Mouse (Mus musculus): ENCODE results near the gene Cep112. TPM values are rescaled to one million over a fixed set of nuclear protein-coding genes. Genes with fewer than 3 reads are reported as not detected.

Gene Cep112
- polyA plus RNA-seq, 1 experiment = 0.97 TPM

DNA sequence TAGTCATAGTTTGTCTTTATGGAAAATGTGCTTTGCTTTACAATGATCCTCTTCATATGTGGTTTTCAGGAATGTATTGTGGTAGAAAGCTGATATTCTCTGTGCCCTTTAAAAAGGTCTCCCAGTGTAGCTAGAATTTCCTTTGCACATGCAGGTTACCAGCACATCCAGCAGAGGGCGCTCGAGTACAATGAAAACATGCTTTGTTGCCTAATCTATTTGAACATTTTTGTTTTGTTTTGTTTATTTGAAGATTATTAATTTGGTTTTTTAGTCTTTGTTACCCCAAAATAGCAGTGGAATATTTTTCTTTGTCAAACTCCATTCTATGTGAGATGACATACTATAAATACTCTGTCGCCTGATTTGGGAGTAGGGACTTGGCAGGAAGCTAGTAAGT is 24.8 kb downstream of the Cep112 start:
- Histone ChIP-seq H3ac (ENCODE audit: control insufficient read depth, insufficient read length, low read depth) (no peak overlapping the region), H3K79me3 (ENCODE audit: low read depth) (no peaks in the 10 kb centered on the region), H3K4me3 (ENCODE audit: insufficient read depth, poor library complexity, severe bottlenecking) (no peak overlapping the region), H3K36me3 (ENCODE audit: control insufficient read depth, insufficient read depth) (no peaks in the 10 kb centered on the region), H3K27me3 (ENCODE audit: control insufficient read depth, insufficient read depth, insufficient read length) (no peaks in the 10 kb centered on the region), H3K79me2 (ENCODE audit: control insufficient read depth, insufficient read depth) (no peaks in the 10 kb centered on the region)
- TF ChIP-seq CEBPB (IDR thresholded peaks at IDR 0.05; ENCODE audit: low read depth) = peak; percentile 52
- no peak for TF ChIP-seq USF1 (IDR thresholded peaks at IDR 0.05; ENCODE audit: low read depth)
- TF ChIP-seq MYOD1 (IDR thresholded peaks at IDR 0.05; ENCODE audit: control insufficient read depth, insufficient read length, low read depth) = no peak
- TF ChIP-seq MYOG (IDR thresholded peaks at IDR 0.05; ENCODE audit: control insufficient read depth, extremely low read depth, insufficient read length) = no peak

DNA sequence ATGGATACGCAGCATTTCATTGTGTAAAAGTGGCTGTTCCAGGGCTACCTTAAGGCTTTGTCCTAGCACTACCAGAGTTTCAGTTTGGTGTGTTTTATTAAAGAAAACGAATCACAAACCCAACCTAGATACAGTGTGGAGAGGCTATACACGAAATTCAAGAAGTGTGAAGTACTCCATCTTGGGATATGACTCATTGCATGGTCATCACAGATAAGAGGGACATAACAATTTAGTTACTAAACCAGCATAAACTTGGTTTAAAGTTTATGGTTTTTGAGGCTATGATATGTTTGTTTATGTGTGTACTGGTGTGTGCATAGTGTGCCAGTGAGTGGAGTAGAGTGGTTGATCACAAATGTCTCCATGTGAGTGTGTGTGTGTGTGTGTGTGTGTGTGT is 34.6 kb downstream of the Cep112 start:
- H3K79me3 ChIP-seq (ENCODE audit: low read depth) = no peaks in the 10 kb centered on the region
- no peak overlapping the region for H3K4me3 ChIP-seq (ENCODE audit: insufficient read depth, poor library complexity, severe bottlenecking)
- no peaks in the 10 kb centered on the region for H3K36me3 ChIP-seq (ENCODE audit: control insufficient read depth, insufficient read depth)
- H3K27me3 ChIP-seq (ENCODE audit: control insufficient read depth, insufficient read depth, insufficient read length) = no peaks in the 10 kb centered on the region
- no peak for TF ChIP-seq MYOG (IDR thresholded peaks at IDR 0.05; ENCODE audit: control insufficient read depth, extremely low read depth, insufficient read length)
- TF ChIP-seq CTCF (IDR thresholded peaks at IDR 0.05; ENCODE audit: control insufficient read depth, insufficient read depth, insufficient read length) = no peak
- TF ChIP-seq USF1 (IDR thresholded peaks at IDR 0.05; ENCODE audit: low read depth) = no peak
- TF ChIP-seq CEBPB (IDR thresholded peaks at IDR 0.05; ENCODE audit: low read depth) = no peak
- TF ChIP-seq FOSL1 (IDR thresholded peaks at IDR 0.05; ENCODE audit: insufficient read depth, low read length, poor library complexity, severe bottlenecking) = no peak
- no peak for TF ChIP-seq MAX (IDR thresholded peaks at IDR 0.05)
- TF ChIP-seq MYOD1 (IDR thresholded peaks at IDR 0.05; ENCODE audit: control insufficient read depth, insufficient read length, low read depth) = no peak
- no peaks in the 10 kb centered on the region for H3K79me2 ChIP-seq (ENCODE audit: control insufficient read depth, insufficient read depth)
- no peak overlapping the region for H3ac ChIP-seq (ENCODE audit: control insufficient read depth, insufficient read length, low read depth)

DNA sequence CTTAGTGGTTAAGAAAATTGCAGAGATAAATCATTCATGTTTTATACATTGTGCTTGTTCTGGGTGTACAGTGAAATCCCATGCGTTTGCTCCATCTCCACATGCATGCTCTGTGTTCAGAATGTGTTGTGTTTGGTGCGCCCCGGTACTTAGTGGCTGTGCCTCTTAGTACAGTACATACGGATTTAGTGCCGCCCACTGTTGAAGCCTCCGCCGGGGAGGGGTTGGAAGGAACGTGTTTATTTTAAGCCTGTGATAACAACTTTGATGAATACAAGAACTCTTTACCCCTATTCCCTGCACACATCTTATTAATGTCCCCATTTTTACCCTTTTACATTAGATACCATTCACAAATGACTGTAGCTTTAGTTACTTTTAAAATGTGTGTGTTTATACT is 39.1 kb downstream of the Cep112 start:
- H3K27me3 ChIP-seq (ENCODE audit: control insufficient read depth, insufficient read depth, insufficient read length) = no peaks in the 10 kb centered on the region
- H3ac ChIP-seq (ENCODE audit: control insufficient read depth, insufficient read length, low read depth) = no peak overlapping the region
- no peak for TF ChIP-seq CTCF (IDR thresholded peaks at IDR 0.05; ENCODE audit: control insufficient read depth, insufficient read depth, insufficient read length)
- no peak for TF ChIP-seq FOSL1 (IDR thresholded peaks at IDR 0.05; ENCODE audit: insufficient read depth, low read length, poor library complexity, severe bottlenecking)
- no peak for TF ChIP-seq MYOD1 (IDR thresholded peaks at IDR 0.05; ENCODE audit: control insufficient read depth, insufficient read length, low read depth)
- no peak for TF ChIP-seq CEBPB (IDR thresholded peaks at IDR 0.05; ENCODE audit: low read depth)
- no peak for TF ChIP-seq USF1 (IDR thresholded peaks at IDR 0.05; ENCODE audit: low read depth)
- TF ChIP-seq MYOG (IDR thresholded peaks at IDR 0.05; ENCODE audit: control insufficient read depth, extremely low read depth, insufficient read length) = no peak
- no peak for TF ChIP-seq MAX (IDR thresholded peaks at IDR 0.05)
- H3K36me3 ChIP-seq (ENCODE audit: control insufficient read depth, insufficient read depth) = no peaks in the 10 kb centered on the region
- no peaks in the 10 kb centered on the region for H3K79me3 ChIP-seq (ENCODE audit: low read depth)
- H3K79me2 ChIP-seq (ENCODE audit: control insufficient read depth, insufficient read depth) = no peaks in the 10 kb centered on the region
- no peak overlapping the region for H3K4me3 ChIP-seq (ENCODE audit: insufficient read depth, poor library complexity, severe bottlenecking)

DNA sequence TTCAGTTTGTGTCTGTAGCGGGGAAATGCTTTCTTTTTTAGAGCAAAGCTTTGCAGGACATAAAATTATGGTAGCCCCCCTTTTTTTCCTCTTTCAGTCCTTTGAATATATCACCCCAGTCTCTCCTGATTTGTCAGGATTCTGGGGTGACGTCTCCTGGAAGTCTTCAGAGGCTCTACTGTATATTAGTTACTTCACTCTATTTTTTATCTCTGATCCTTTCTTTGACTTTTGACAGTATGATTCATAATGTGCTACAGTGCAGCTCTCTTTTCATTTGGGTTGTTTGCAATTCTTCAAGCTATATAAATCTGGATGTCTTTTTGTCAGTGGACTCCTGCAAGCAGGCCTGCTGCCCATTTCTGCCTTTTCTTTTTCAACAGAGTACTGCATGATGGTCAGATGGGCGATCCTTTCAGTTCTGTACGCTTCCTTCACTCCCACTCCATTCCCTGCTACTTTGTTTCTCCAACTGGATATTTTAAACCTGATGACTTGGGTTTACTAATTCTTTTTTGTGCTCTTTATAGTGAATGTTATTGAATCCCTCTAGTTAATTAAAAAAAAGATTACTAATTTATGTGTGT is 39.8 kb downstream of the Cep112 start:
- Histone ChIP-seq H3K79me2 (ENCODE audit: control insufficient read depth, insufficient read depth) (no peaks in the 10 kb centered on the region), H3K79me3 (ENCODE audit: low read depth) (no peaks in the 10 kb centered on the region), H3ac (ENCODE audit: control insufficient read depth, insufficient read length, low read depth) (no peak overlapping the region), H3K36me3 (ENCODE audit: control insufficient read depth, insufficient read depth) (no peaks in the 10 kb centered on the region), H3K27me3 (ENCODE audit: control insufficient read depth, insufficient read depth, insufficient read length) (no peaks in the 10 kb centered on the region), H3K4me3 (ENCODE audit: insufficient read depth, poor library complexity, severe bottlenecking) (no peak overlapping the region)
- no peak for TF ChIP-seq MYOD1 (IDR thresholded peaks at IDR 0.05; ENCODE audit: control insufficient read depth, insufficient read length, low read depth)
- TF ChIP-seq FOSL1 (IDR thresholded peaks at IDR 0.05; ENCODE audit: insufficient read depth, low read length, poor library complexity, severe bottlenecking) = no peak

DNA sequence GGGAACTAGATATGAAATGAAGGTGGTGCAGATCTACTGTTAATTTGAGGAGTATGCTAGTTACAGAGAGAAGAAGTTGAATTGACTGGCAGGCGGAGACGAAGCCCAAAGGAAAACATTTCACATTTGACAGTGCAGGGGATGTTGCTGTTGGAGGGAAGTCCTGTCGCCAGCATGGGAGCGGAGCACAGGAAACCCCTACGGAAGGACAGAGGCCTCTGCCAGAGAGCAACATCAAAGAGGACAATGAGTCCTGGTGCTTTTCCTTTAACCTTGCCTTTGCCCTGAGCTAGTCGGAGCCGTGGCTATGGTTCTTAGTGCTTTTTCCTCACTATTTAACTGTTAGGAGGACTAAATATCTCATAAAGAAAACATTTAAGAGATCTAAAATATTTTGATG is 50.7 kb downstream of the Cep112 start:
- H3K27me3 ChIP-seq (ENCODE audit: control insufficient read depth, insufficient read depth, insufficient read length) = no peaks in the 10 kb centered on the region
- no peaks in the 10 kb centered on the region for H3K79me2 ChIP-seq (ENCODE audit: control insufficient read depth, insufficient read depth)
- H3K4me3 ChIP-seq (ENCODE audit: insufficient read depth, poor library complexity, severe bottlenecking) = no peak overlapping the region
- no peaks in the 10 kb centered on the region for H3K79me3 ChIP-seq (ENCODE audit: low read depth)
- no peaks in the 10 kb centered on the region for H3K36me3 ChIP-seq (ENCODE audit: control insufficient read depth, insufficient read depth)
- TF ChIP-seq CTCF (IDR thresholded peaks at IDR 0.05; ENCODE audit: control insufficient read depth, insufficient read depth, insufficient read length) (no peak), CEBPB (IDR thresholded peaks at IDR 0.05; ENCODE audit: low read depth) (no peak), MAX (IDR thresholded peaks at IDR 0.05) (no peak), USF1 (IDR thresholded peaks at IDR 0.05; ENCODE audit: low read depth) (no peak), FOSL1 (IDR thresholded peaks at IDR 0.05; ENCODE audit: insufficient read depth, low read length, poor library complexity, severe bottlenecking) (no peak), MYOD1 (IDR thresholded peaks at IDR 0.05; ENCODE audit: control insufficient read depth, insufficient read length, low read depth) (no peak), MYOG (IDR thresholded peaks at IDR 0.05; ENCODE audit: control insufficient read depth, extremely low read depth, insufficient read length) (no peak)
- H3ac ChIP-seq (ENCODE audit: control insufficient read depth, insufficient read length, low read depth) = no peak overlapping the region

DNA sequence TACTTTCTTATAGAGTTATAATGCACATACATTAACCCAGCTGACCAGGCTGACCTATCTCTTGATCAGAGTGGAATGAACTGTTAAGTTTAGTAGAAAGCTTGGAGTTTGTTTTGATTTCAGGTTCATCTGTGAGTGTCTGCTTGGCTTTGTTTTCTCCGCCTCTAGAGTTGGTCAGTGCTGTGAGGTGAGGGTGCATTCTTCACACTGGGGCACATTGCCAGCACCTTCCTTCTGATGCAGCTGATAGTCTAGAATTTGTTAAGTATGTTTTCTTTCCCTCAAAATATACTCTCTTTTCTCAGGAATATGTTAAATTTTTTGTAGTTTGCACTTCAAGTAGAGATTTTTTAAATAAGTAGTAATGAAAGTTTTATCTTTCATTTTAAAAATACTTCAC is 51.2 kb downstream of the Cep112 start:
- Histone ChIP-seq H3ac (ENCODE audit: control insufficient read depth, insufficient read length, low read depth) (no peak overlapping the region), H3K79me3 (ENCODE audit: low read depth) (no peaks in the 10 kb centered on the region), H3K36me3 (ENCODE audit: control insufficient read depth, insufficient read depth) (no peaks in the 10 kb centered on the region), H3K27me3 (ENCODE audit: control insufficient read depth, insufficient read depth, insufficient read length) (no peaks in the 10 kb centered on the region), H3K79me2 (ENCODE audit: control insufficient read depth, insufficient read depth) (no peaks in the 10 kb centered on the region), H3K4me3 (ENCODE audit: insufficient read depth, poor library complexity, severe bottlenecking) (no peak overlapping the region)
- TF ChIP-seq CEBPB (IDR thresholded peaks at IDR 0.05; ENCODE audit: low read depth) (no peak), MYOD1 (IDR thresholded peaks at IDR 0.05; ENCODE audit: control insufficient read depth, insufficient read length, low read depth) (no peak), CTCF (IDR thresholded peaks at IDR 0.05; ENCODE audit: control insufficient read depth, insufficient read depth, insufficient read length) (no peak), MYOG (IDR thresholded peaks at IDR 0.05; ENCODE audit: control insufficient read depth, extremely low read depth, insufficient read length) (no peak), FOSL1 (IDR thresholded peaks at IDR 0.05; ENCODE audit: insufficient read depth, low read length, poor library complexity, severe bottlenecking) (no peak), USF1 (IDR thresholded peaks at IDR 0.05; ENCODE audit: low read depth) (no peak), MAX (IDR thresholded peaks at IDR 0.05) (no peak)
